Mouse (Mus musculus): Measurements from ENCODE around the gene Usp32. TPM values are rescaled to one million over a fixed set of nuclear protein-coding genes. Genes with fewer than 3 reads are reported as not detected.
"Not testable (repeated sequence)": the region's sequence is repeated elsewhere in the genome, so short reads cannot be mapped to it uniquely, and the experiment has no call there.

Gene Usp32
- 10 to 100 TPM; 10.4 to 12.3 TPM for total RNA-seq (2021)
- long read RNA-seq, experiment 1, partial matches to known transcripts: 2 of 3 reads
- long read RNA-seq, experiment 1, other reads (novel, unspliced or antisense): 0 of 3 reads
- long read RNA-seq, experiment 2, partial matches to known transcripts: 1 of 1 reads
- long read RNA-seq, experiment 2, other reads (novel, unspliced or antisense): 0 of 1 reads

GRCm38 (mm10) chr11:85139581-85140540 lies at the start of gene Usp32:
Gene Usp32 (minus strand): TSS chr11:85140161.
- DNase-seq: peak; percentile 96

- no peak for DNase-seq
Observed at GRCm38 (mm10) chr11:85189110-85189509, 49.1 kb upstream of the Usp32 start.

- DNase-seq: no peak
Observed at GRCm38 (mm10) chr11:85184839-85185238, 44.9 kb upstream of the Usp32 start.

GRCm38 (mm10) chr11:85184082-85184481 lies 44.1 kb upstream of the Usp32 start:
- peak; percentile 23 for DNase-seq

GRCm38 (mm10) chr11:85183284-85183779 lies 43.4 kb upstream of the Usp32 start:
- peak; percentile 32 for DNase-seq

GRCm38 (mm10) chr11:85182617-85183283 lies 42.8 kb upstream of the Usp32 start:
- peak; percentile 67 for DNase-seq

- DNase-seq: no peak
Observed at GRCm38 (mm10) chr11:85178413-85178812, 38.5 kb upstream of the Usp32 start.

GRCm38 (mm10) chr11:85177761-85178160 lies 37.8 kb upstream of the Usp32 start:
- no peak for DNase-seq

GRCm38 (mm10) chr11:85175941-85176340 lies 36.0 kb upstream of the Usp32 start:
- no peak for DNase-seq

GRCm38 (mm10) chr11:85170833-85171232 lies 30.9 kb upstream of the Usp32 start:
- DNase-seq: no peak

GRCm38 (mm10) chr11:85170058-85170740 lies 30.2 kb upstream of the Usp32 start, which contains the start of gene 1700125H20Rik:
Gene 1700125H20Rik (plus strand): TSS chr11:85170404.
- DNase-seq: peak; percentile 96

- no peak for DNase-seq
Observed at GRCm38 (mm10) chr11:85167503-85167902, 27.5 kb upstream of the Usp32 start.

GRCm38 (mm10) chr11:85164371-85164770 lies 24.4 kb upstream of the Usp32 start:
- no peak for DNase-seq

- not testable (repeated sequence) for DNase-seq
Observed at GRCm38 (mm10) chr11:85163014-85163413, 23.1 kb upstream of the Usp32 start.

GRCm38 (mm10) chr11:85157301-85157700 lies 17.3 kb upstream of the Usp32 start:
- no peak for DNase-seq

- no peak for DNase-seq
Observed at GRCm38 (mm10) chr11:85152256-85152930, 12.4 kb upstream of the Usp32 start.

- no peak for DNase-seq
Observed at GRCm38 (mm10) chr11:85138776-85139474, 1.0 kb downstream of the Usp32 start.

GRCm38 (mm10) chr11:85131542-85131941 lies 8.4 kb downstream of the Usp32 start:
- no peak for DNase-seq

GRCm38 (mm10) chr11:85128883-85129282 lies 11.1 kb downstream of the Usp32 start:
- no peak for DNase-seq

- no peak for DNase-seq
Observed at GRCm38 (mm10) chr11:85126257-85127102, 13.5 kb downstream of the Usp32 start.

All from gastrocnemius, postnatal 10 days (tissue).